Comparison of ENCODE assay signal across 17 mouse cellular contexts in the genomic region with DNA sequence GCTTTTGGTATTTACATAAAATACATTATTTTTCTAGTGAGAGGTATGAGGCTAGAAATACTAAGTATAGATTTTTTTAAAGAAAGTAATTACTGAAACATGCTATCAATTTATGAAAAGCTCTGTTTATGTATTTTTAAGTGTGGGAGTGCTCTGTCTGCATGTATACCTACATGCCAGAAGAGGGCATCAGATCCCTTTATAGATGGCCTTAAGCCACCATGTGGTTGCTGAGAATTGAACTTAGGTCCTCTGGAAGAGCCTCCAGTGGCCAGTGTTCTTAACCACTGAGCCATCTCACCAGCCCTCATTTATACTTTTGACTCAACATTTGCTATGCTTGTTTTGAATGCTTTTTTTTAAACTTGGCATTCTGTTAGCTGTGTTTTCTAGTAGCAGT. TPM values are rescaled to one million over a fixed set of nuclear protein-coding genes. Genes with fewer than 3 reads are reported as not detected.
A peak's percentile ranks its signal among the peaks of the same experiment; 100 is the strongest.
DNase-seq lines count a peak whose midpoint lies in the region; ATAC-seq and TF ChIP-seq lines count a peak whose summit lies in the region.
"Had no signal": no experiment of that assay in that cellular context is flagged by ENCODE, and none has a peak within 500 bp of the region (broad histone marks: within the 10 kb centered on the region; RNA-seq: fewer than 3 reads in every experiment).

No protein-coding gene starts in this region.

- no peak for DNase-seq in layer of hippocampus, adult 2 months (ENCODE audit: low spot score in 2 of 2)
- DNase-seq in layer of hippocampus, postnatal 36 days, result no peak
- DNase-seq in 3T3-L1 (ENCODE audit: low read depth, low spot score) (peak; percentile 41), 416B (ENCODE audit: low read depth) (peak; percentile 65), R1 (ENCODE audit: low read depth, low spot score) (peak; percentile 49)
- DNase-seq in cerebellum, postnatal 10 days, result no peak
- no peak for DNase-seq in layer of hippocampus, adult 9-11 months
- DNase-seq in forebrain, embryonic 14.5 days (ENCODE audit: low spot score), result no peak
- DNase-seq: cerebellum, postnatal 25 days; gastrocnemius, postnatal 36 days; kidney, postnatal 14 days; thymus, postnatal 36 days had no signal

- no peak overlapping the region for H3K4me3 ChIP-seq in layer of hippocampus, adult 2 months
- no peak overlapping the region for H3K4me3 ChIP-seq in forebrain, embryonic 14.5 days (ENCODE audit: low read depth, low read length)
- H3K4me3 ChIP-seq: embryonic facial prominence, embryonic 10.5 days; erythroblast, embryonic 14.5 days; heart, embryonic 13.5 days; megakaryocyte, embryonic 14.5 days; neural tube, embryonic 13.5 days had no signal

- TF ChIP-seq CTCF in layer of hippocampus, adult 2 months (conservative IDR thresholded peaks at IDR 0.05), result peak; percentile 67

- no peak for ATAC-seq in forebrain, embryonic 14.5 days

- H3K9ac ChIP-seq in forebrain, embryonic 14.5 days (ENCODE audit: low read length), result no peak overlapping the region
- H3K9ac ChIP-seq: heart, embryonic 13.5 days; neural tube, embryonic 13.5 days had no signal

- H3K4me1 ChIP-seq in forebrain, embryonic 14.5 days (ENCODE audit: control insufficient read depth, insufficient read depth, low read length), result no peaks in the 10 kb centered on the region
- H3K4me1 ChIP-seq: embryonic facial prominence, embryonic 10.5 days had no signal

- H3K36me3 ChIP-seq in forebrain, embryonic 14.5 days (ENCODE audit: control insufficient read depth, insufficient read depth, low read length), result peaks cover 40% of the 10 kb centered on the region

- H3K9me3 ChIP-seq in forebrain, embryonic 14.5 days (replicated peaks; ENCODE audit: control insufficient read depth, low read length), result no peaks in the 10 kb centered on the region
- H3K9me3 ChIP-seq: embryonic facial prominence, embryonic 10.5 days; heart, embryonic 13.5 days; megakaryocyte, embryonic 14.5 days; neural tube, embryonic 13.5 days had no signal

- H3K27me3 ChIP-seq in forebrain, embryonic 14.5 days (replicated peaks; ENCODE audit: control insufficient read depth, insufficient read depth, low read length), result no peaks in the 10 kb centered on the region
- H3K27me3 ChIP-seq: heart, embryonic 13.5 days; megakaryocyte, embryonic 14.5 days; neural tube, embryonic 13.5 days had no signal

- no peak overlapping the region for H3K27ac ChIP-seq in layer of hippocampus, adult 2 months
- H3K27ac ChIP-seq in forebrain, embryonic 14.5 days (ENCODE audit: low read depth, low read length), result no peak overlapping the region
- H3K27ac ChIP-seq: embryonic facial prominence, embryonic 10.5 days; heart, embryonic 13.5 days; neural tube, embryonic 13.5 days had no signal

- no peak overlapping the region for H3K4me2 ChIP-seq in forebrain, embryonic 14.5 days (ENCODE audit: low read length)
- H3K4me2 ChIP-seq: heart, embryonic 13.5 days; neural tube, embryonic 13.5 days had no signal

RNA-seq across cellular contexts. Expression of gene Rtn4, which starts 16.8 kb away (rescaled TPM):
- 100 to 1,000 TPM; 456 to 473 TPM for total RNA-seq in layer of hippocampus, adult 2 months (2021)
- total RNA-seq in layer of hippocampus, postnatal 36 days (2021), result 100 to 1,000 TPM; 443 to 493 TPM
- 97.5 and 133 TPM in 2 replicates for polyA plus RNA-seq in forebrain, embryonic 14.5 days (2014; fragmentation: Nextera tagmentation; extraction: Ambion mirVana)

Comparison
In these comparisons a context has a peak if more than half of its experiments do, and no peak if none do; other contexts are left out.
1. DNase-seq: peak in 3T3-L1 (single experiment), 416B (single experiment) and R1 (single experiment); none in layer of hippocampus, adult 2 months (0 of 2), layer of hippocampus, postnatal 36 days (0 of 2), cerebellum, postnatal 10 days (0 of 2), layer of hippocampus, adult 9-11 months (single experiment) and forebrain, embryonic 14.5 days (single experiment).